Mouse (Mus musculus) c-Kit-positive CD71-positive TER-119-positive erythroid progenitor cells, embryonic 14.5 days (primary cell): Measurements from ENCODE around the gene Tmtc1.
A peak's percentile ranks its signal among the peaks of the same experiment; 100 is the strongest.

ENCODE experiments used
- DNase-seq: peaks from one replicate; pipeline ENCODE4 v3.0.0-alpha.2; 2013; ENCODE audit warnings: low spot score

The Tmtc1 gene

GRCm38 (mm10) chr6:148443726-148444701 is at the start of gene Tmtc1:
Gene Tmtc1 (minus strand): TSS chr6:148444389.
- DNase-seq, result no peak

GRCm38 (mm10) chr6:148491849-148492248 is 47.7 kb upstream of the Tmtc1 start:
- DNase-seq, result no peak

DNA sequence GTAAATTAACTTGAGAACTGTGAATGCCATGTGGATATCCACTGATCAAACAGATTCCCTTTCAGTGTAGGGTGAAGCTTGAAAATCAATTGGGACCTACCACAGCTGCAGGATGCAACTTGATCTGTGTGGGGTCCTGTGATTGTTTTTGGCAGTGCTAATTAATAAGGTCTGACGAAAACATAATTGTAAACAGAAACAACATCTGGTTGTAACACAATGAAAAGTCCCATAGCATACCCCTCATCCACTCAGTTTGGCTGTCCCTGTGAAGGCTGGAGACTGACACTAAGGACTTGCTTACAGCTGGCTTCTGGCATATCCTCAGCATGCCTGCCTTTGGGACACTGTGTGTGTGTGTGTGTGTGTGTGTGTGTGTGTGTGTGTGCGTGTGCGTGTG is 42.6 kb upstream of the Tmtc1 start:
- no peak for DNase-seq

DNA sequence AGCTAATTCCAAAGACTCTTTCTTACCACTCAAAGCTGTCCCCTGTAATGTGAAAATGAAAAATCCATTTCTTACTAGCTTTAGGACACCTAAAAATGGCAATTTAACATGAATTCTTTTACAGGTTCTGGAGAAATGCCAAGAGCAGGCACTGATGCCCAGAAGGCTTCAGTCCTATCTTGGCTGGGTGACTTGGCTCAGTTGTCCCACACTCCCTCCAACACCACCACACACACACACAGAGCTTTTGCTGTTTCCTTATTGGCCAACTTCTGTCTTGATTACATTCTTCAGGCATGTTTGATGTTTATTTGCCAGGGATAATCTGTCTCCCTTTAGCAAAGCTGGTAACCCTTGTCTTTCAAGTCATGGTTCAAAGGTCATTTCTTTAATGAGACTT is 37.7 kb upstream of the Tmtc1 start:
- no peak for DNase-seq

DNA sequence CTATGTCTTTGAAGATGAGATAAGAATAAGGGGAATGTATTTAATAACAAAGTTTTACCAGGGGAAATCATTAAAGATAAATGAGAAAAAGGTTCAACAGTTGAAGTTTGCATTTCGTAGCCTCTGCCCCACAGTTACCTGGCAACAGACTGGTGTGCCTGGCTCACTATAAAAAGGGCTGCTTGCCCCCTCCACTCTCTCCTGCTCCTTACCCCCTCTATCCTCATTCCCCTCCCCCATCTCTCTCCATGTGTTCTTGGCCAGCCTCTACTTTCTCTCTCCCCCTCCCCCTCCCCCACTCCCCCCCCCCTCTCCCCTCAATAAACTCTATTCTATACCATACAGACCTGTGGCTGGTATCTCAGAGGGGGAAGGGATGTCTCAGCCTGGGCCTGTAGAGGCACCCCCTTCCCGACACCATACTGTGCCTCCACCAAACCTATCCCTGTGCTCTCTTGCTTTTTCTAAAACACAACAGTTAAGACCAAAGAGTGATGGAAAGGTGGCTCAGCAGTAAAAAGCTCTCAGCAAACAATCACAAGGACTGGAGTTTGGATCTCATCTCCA is 35.6 kb upstream of the Tmtc1 start:
- DNase-seq, result no peak

GRCm38 (mm10) chr6:148478350-148478749 is 34.2 kb upstream of the Tmtc1 start:
- DNase-seq, result no peak

- DNase-seq, result no peak
These were observed 28.1 kb upstream of the Tmtc1 start for GRCm38 (mm10) chr6:148472289-148472688.

DNA sequence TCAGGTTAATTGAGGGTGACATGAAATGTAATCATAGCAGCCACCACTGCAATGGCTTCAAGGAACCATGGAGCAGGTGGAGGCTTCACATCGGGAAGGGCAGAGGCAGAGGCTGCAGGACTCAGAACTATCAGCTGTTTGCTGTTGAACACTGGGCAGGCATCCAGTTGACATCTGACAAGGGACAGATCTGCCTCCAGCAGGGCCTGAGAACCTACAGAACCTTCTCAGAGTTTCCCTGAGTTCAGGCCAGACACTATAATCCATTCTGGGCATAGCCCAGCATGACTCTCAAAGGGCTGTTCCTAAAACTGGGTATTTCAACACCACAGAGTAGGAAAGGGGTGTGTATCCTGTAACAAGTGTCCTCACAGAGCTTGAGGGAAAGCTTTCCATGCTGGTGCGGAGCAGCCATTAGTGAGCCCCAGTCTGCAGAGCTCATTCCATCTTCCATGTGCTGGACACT is 23.8 kb upstream of the Tmtc1 start:
- no peak for DNase-seq

GRCm38 (mm10) chr6:148467170-148467921 is 23.2 kb upstream of the Tmtc1 start:
- no peak for DNase-seq

GRCm38 (mm10) chr6:148459636-148460035 is 15.4 kb upstream of the Tmtc1 start:
- DNase-seq, result no peak

DNA sequence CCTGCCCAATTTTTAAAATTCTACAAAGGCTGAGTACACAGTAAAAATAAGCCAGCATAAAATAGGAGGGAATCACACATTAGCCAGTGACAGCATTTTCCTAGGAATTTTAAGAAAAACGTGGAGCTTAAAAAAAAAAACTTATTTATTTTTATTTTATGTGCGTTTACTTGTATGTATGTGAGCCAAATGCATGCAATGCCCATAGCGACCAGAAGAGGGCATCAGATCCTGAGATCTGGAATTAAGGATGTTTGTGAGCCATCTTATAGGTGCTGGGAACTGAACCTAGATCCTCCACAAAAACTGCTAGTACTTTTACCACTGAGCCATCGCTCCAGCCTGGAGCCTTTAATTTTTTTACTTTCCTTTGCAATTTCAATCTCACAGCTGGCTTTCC is 11.3 kb upstream of the Tmtc1 start:
- peak; percentile 11 for DNase-seq

DNA sequence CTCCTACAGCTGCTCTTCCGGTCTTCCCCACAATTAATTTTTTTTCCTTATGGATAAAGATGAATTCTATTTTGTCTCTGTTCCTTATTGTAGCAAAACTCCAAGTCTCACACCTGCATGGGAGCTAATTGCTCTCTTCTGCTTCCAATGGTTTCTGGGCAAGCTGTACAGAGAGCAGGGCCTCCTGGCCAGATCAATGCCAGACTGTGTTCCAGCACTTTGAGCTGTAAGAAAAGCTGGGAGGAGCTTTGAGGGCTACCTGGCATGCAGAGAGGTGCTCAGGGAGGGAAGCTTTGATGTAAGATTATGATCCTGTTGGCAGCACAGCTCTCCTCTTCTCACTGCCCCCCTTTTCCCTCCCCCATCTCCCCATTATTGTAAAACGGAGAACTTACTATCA is 10.6 kb upstream of the Tmtc1 start:
- no peak for DNase-seq

GRCm38 (mm10) chr6:148448151-148448550 is 4.0 kb upstream of the Tmtc1 start:
- DNase-seq, result no peak

DNA sequence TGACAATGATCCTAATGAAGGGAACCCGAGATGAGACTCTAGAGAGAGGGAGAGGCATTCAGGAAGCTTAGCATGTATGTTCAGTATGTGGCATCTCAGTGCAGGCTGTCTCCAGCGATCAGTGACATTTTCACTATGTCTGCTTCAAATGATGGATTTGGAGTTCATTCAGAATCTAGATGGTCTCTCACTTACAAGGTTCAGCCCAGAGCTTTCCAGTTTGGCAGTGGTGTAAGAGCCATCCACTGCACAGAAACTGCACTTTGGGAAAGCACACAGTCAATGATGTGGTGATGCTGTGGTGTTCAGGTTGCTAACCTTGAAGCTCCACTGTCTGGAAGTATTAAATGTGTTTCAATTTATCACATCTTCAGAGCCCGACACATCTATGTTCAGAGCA is 1.9 kb upstream of the Tmtc1 start:
- DNase-seq, result no peak

DNA sequence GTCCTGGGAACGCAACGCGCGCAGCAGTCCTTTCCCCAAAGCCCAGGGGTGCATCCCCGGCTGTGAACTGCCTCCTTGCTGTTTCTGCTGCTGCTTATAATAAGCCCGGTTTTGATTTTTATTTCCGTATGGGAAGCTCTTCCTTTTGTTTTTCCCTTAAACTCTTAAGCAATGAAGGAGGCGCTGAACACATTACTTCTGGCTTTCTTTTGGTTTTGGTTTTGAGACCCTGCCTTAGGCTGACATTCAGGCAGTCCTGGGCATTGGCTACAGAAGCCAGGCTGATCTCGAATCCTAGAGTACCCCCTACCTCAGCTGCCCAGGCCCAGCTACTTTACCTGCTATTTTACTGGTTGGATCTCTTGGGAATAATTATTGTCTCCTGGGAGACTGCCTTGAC is 607 bp upstream of the Tmtc1 start:
- DNase-seq, result no peak

GRCm38 (mm10) chr6:148443291-148443725 is 881 bp downstream of the Tmtc1 start:
- no peak for DNase-seq

- DNase-seq, result no peak
These were observed 1.4 kb downstream of the Tmtc1 start for GRCm38 (mm10) chr6:148442671-148443290.

GRCm38 (mm10) chr6:148441871-148442270 is 2.3 kb downstream of the Tmtc1 start:
- DNase-seq, result no peak

GRCm38 (mm10) chr6:148439101-148439500 is 5.1 kb downstream of the Tmtc1 start:
- DNase-seq, result no peak

GRCm38 (mm10) chr6:148437565-148437964 is 6.6 kb downstream of the Tmtc1 start:
- no peak for DNase-seq

DNA sequence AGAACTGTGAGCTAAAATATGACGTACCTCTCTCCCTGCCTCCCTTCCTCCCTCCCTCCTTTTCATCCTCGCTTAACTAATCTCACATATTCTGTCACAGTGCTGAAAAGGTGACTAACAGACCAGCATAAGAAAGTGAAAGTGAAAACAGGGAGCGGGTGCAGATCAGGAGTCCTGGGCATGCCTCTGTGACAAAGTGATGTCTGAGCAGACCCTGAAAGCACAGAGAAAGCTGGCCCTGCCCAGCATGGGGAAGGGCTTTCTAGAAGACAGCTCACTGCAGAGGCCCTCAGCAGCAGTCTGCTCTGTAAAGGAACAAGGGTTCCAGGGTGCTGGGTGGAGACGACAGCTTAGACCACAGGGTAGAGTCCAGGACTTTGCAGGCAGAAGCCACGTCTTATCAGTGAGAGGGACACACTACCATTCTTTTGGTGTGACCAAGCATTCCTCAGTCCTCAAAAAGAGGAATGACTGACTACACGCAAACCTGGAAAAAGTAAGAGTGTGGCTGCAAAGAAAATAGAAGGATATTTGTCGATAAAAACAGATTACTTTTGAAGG is 7.7 kb downstream of the Tmtc1 start:
- no peak for DNase-seq

GRCm38 (mm10) chr6:148421577-148421976 is 22.6 kb downstream of the Tmtc1 start:
- DNase-seq, result no peak
